In genomic region chr2:129596555-129597172, GRCm38 (mm10) we compare ENCODE assay signal across 16 mouse cellular contexts. TPM values are rescaled to one million over a fixed set of nuclear protein-coding genes. Genes with fewer than 3 reads are reported as not detected.
DNase-seq lines count a peak whose midpoint lies in the region.
"Had no signal": no experiment of that assay in that cellular context is flagged by ENCODE, and none has a peak within 500 bp of the region (broad histone marks: within the 10 kb centered on the region; RNA-seq: fewer than 3 reads in every experiment).

No protein-coding gene starts in this region.

- H3K27me3 ChIP-seq in forebrain, embryonic 10.5 days (ENCODE audit: poor library complexity, severe bottlenecking), result peaks cover 18% of the 10 kb centered on the region
- H3K27me3 ChIP-seq: embryonic facial prominence, embryonic 12.5 days; heart, embryonic 13.5 days; neural tube, embryonic 13.5 days had no signal

- peak; percentile 73 to 75 for DNase-seq in layer of hippocampus, adult 18-20 months (ENCODE audit: low spot score in 2 of 2)
- no peak for DNase-seq in layer of hippocampus, postnatal 25 days (ENCODE audit: extremely low spot score in 1 of 2, low spot score in 1 of 2)
- peak; percentile 76 to 83 for DNase-seq in right cerebral cortex, adult 2 months (ENCODE audit: low spot score in 2 of 2)
- DNase-seq in right cerebral cortex, postnatal 4 days, result no peak
- DNase-seq in layer of hippocampus, adult 9-11 months, result peak; percentile 74
- no peak for DNase-seq in forebrain, embryonic 10.5 days (ENCODE audit: extremely low spot score, low spot score)
- no peak for DNase-seq in adrenal gland, adult 2 months
- DNase-seq: cerebellum, postnatal 36 days; gastrocnemius, postnatal 10 days; lung, adult 2 months; thymus, adult 2 months had no signal

- H3K4me3 ChIP-seq in forebrain, embryonic 10.5 days, result no peak overlapping the region
- H3K4me3 ChIP-seq: embryonic facial prominence, embryonic 12.5 days; heart, embryonic 13.5 days; limb, embryonic 10.5 days; neural tube, embryonic 13.5 days had no signal

- no peaks in the 10 kb centered on the region for H3K36me3 ChIP-seq in forebrain, embryonic 10.5 days (replicated peaks)
- H3K36me3 ChIP-seq: embryonic facial prominence, embryonic 12.5 days; heart, embryonic 13.5 days; limb, embryonic 10.5 days; neural tube, embryonic 13.5 days had no signal

- no peak overlapping the region for H3K27ac ChIP-seq in forebrain, embryonic 10.5 days
- H3K27ac ChIP-seq: embryonic facial prominence, embryonic 12.5 days; kidney, postnatal 0 days; limb, embryonic 10.5 days; neural tube, embryonic 13.5 days had no signal

- no peaks in the 10 kb centered on the region for H3K9me3 ChIP-seq in forebrain, embryonic 10.5 days
- H3K9me3 ChIP-seq: embryonic facial prominence, embryonic 12.5 days; heart, embryonic 13.5 days; limb, embryonic 10.5 days; neural tube, embryonic 13.5 days had no signal

- H3K4me1 ChIP-seq in forebrain, embryonic 10.5 days, result peaks cover 58% of the 10 kb centered on the region

- WGBS in forebrain, embryonic 10.5 days, result 91% methylated on average over 15 of the region's 15 CpGs

RNA-seq across cellular contexts. Expression of gene Sirpa, which starts 4.0 kb away (rescaled TPM):
- total RNA-seq in layer of hippocampus, adult 18-20 months (2021), result 100 to 1,000 TPM; 295 to 305 TPM
- total RNA-seq in layer of hippocampus, postnatal 25 days (2021), result 100 to 1,000 TPM; 284 to 286 TPM
- polyA plus RNA-seq in forebrain, embryonic 10.5 days (2016; fragmentation: Nextera tagmentation; extraction: Ambion mirVana), result 15.6 and 16.0 TPM in 2 replicates
- total RNA-seq in adrenal gland, adult 2 months (2021), result 10 to 100 TPM; 46.8 to 76.2 TPM
- 61.9 and 111 TPM in 2 replicates for polyA plus RNA-seq in adrenal gland, adult 2 months (2012; rRNA removed)

Comparison
In these comparisons a context has a peak if more than half of its experiments do, and no peak if none do; other contexts are left out.
1. DNase-seq: peak in layer of hippocampus, adult 18-20 months (2 of 2), right cerebral cortex, adult 2 months (2 of 2) and layer of hippocampus, adult 9-11 months (single experiment); none in layer of hippocampus, postnatal 25 days (0 of 2), right cerebral cortex, postnatal 4 days (single experiment), forebrain, embryonic 10.5 days (single experiment) and adrenal gland, adult 2 months (single experiment).